Mouse (Mus musculus): ENCODE results near the gene Vegfb.

Gene Vegfb

GRCm38 (mm10) chr19:6947742-6948141 is 39.7 kb downstream of the Vegfb start:
- intact Hi-C loops (cut with DNase I), result no loop called here

GRCm38 (mm10) chr19:6943709-6944108 is 43.7 kb downstream of the Vegfb start:
- intact Hi-C loops (cut with DNase I), result loop anchor here (5.0 kb wide), 1 partner anchor 34 kb away; the partner anchor contains the start of gene Plcb3

GRCm38 (mm10) chr19:6942764-6943163 is 44.7 kb downstream of the Vegfb start:
- intact Hi-C loops (cut with DNase I), result loop anchor here (5.0 kb wide), 1 partner anchor 35 kb away; the partner anchor contains the start of gene Plcb3

GRCm38 (mm10) chr19:6942249-6942691 is 45.2 kb downstream of the Vegfb start, which contains the start of gene Gpr137:
Gene Gpr137 (minus strand): TSS chr19:6942480.
- intact Hi-C loops (cut with DNase I), result loop anchor here (5.0 kb wide), 1 partner anchor 35 kb away; the partner anchor contains the start of gene Plcb3

- intact Hi-C loops (cut with DNase I), result loop anchor here (5.0 kb wide), 1 partner anchor 36 kb away; the partner anchor contains the start of gene Plcb3
Measured at GRCm38 (mm10) chr19:6941372-6942248, 45.8 kb downstream of the Vegfb start, which contains the start of gene Bad. Gene Bad (plus strand): TSS chr19:6941861.

- intact Hi-C loops (cut with DNase I), result loop anchor here (5.0 kb wide), 1 partner anchor 37 kb away; the partner anchor contains the start of gene Plcb3
Measured at GRCm38 (mm10) chr19:6940396-6941351, 46.8 kb downstream of the Vegfb start.

- intact Hi-C loops (cut with DNase I), result loop anchor here (5.0 kb wide), 1 partner anchor 38 kb away; the partner anchor contains the start of gene Plcb3
Measured at GRCm38 (mm10) chr19:6939106-6940002, 48.1 kb downstream of the Vegfb start.

GRCm38 (mm10) chr19:6937541-6938465 is 49.6 kb downstream of the Vegfb start:
- intact Hi-C loops (cut with DNase I), result no loop called here

- intact Hi-C loops (cut with DNase I), result no loop called here
Measured at GRCm38 (mm10) chr19:6936299-6936698, 51.2 kb downstream of the Vegfb start.

- intact Hi-C loops (cut with DNase I), result no loop called here
Measured at GRCm38 (mm10) chr19:6934195-6934977, 53.1 kb downstream of the Vegfb start, which contains the start of gene Kcnk4. Gene Kcnk4 (minus strand): TSS chr19:6934515.

GRCm38 (mm10) chr19:6933436-6934194 is 53.8 kb downstream of the Vegfb start:
- intact Hi-C loops (cut with DNase I), result no loop called here

GRCm38 (mm10) chr19:6933102-6933435 is 54.4 kb downstream of the Vegfb start:
- intact Hi-C loops (cut with DNase I), result no loop called here
